Mouse (Mus musculus) embryonic facial prominence, embryonic 12.5 days (tissue): ENCODE data around the gene Gm2974. TPM values are rescaled to one million over a fixed set of nuclear protein-coding genes. Genes with fewer than 3 reads are reported as not detected.
A peak's percentile ranks its signal among the peaks of the same experiment; 100 is the strongest.
"Not testable (repeated sequence)": the region's sequence is repeated elsewhere in the genome, so short reads cannot be mapped to it uniquely, and the experiment has no call there.

Source experiments
- ATAC-seq: fragments of 200-750 bp; cut with Nextera tagmentation; 2 replicates; pipeline ENCODE4 v1.8.0; 2017; ENCODE audit not compliant: insufficient number of reproducible peaks, insufficient read depth, low FRiP score, low TSS enrichment
- H3K27ac ChIP-seq: fragments of 300-500 bp; sonication (generic); 2 replicates; pipeline ENCODE4 v1.5.1; 2016; ENCODE audit warnings: mild to moderate bottlenecking
- H3K27me3 ChIP-seq: fragments of 300-500 bp; sonication (generic); 2 replicates; pipeline ENCODE4 v1.6.1; 2016; ENCODE audit warnings: mild to moderate bottlenecking, moderate library complexity
- H3K36me3 ChIP-seq: fragments of 300-500 bp; sonication (generic); 2 replicates; pipeline ENCODE4 v1.6.1; 2016; ENCODE audit warnings: mild to moderate bottlenecking
- H3K4me1 ChIP-seq: fragments of 300-500 bp; sonication (generic); 2 replicates; pipeline ENCODE4 v1.6.1; 2016
- H3K4me2 ChIP-seq: fragments of 300-500 bp; sonication (generic); replicated peaks from 2 replicates; pipeline ENCODE4 v1.6.1; 2016; ENCODE audit warnings: mild to moderate bottlenecking, moderate library complexity
- H3K4me3 ChIP-seq: fragments of 300-500 bp; sonication (generic); 2 replicates; pipeline ENCODE4 v1.5.1; 2016; ENCODE audit warnings: mild to moderate bottlenecking
- H3K9ac ChIP-seq: fragments of 300-500 bp; sonication (generic); 2 replicates; pipeline ENCODE4 v1.6.1; 2016; ENCODE audit warnings: mild to moderate bottlenecking, moderate library complexity
- H3K9me3 ChIP-seq: fragments of 300-500 bp; sonication (generic); 2 replicates; pipeline ENCODE4 v1.6.1; 2016; ENCODE audit warnings: mild to moderate bottlenecking, moderate library complexity
- WGBS: fragments of 180-500 bp; shearing (Covaris S2); methylation state at CpG from one replicate; pipeline ENCODE4 v1.1.7; 2016; 5-methylcytosine and 5-hydroxymethylcytosine counted together
- polyA plus RNA-seq: library from polyadenylated mRNA; unstranded; fragments of >200 nt; fragmentation: Nextera tagmentation; extraction: Ambion mirVana; gene quantifications from 2 replicates; pipeline ENCODE4 v1.2.1, GENCODE M21; 2016

Gene Gm2974
- 1.0 and 1.2 TPM in 2 replicates for polyA plus RNA-seq

GRCm38 (mm10) chr14:4182491-4183210, at the start of gene Gm2974:
Gene Gm2974, plus strand, starts transcription at chr14:4182576.
- WGBS, result 13% methylated on average over 30 of the region's 59 CpGs

GRCm38 (mm10) chr14:4141646-4142045, 40.7 kb upstream of the Gm2974 start:
- 86% methylated on average over 4 of the region's 4 CpGs for WGBS
- not testable (repeated sequence) for ATAC-seq, H3K9ac ChIP-seq, H3K9me3 ChIP-seq, H3K4me1 ChIP-seq, H3K27ac ChIP-seq, H3K36me3 ChIP-seq, H3K27me3 ChIP-seq, H3K4me3 ChIP-seq, H3K4me2 ChIP-seq

More at GRCm38 (mm10) chr14:4182491-4183210, at the start of gene Gm2974:
- not testable (repeated sequence) for H3K36me3 ChIP-seq, ATAC-seq, H3K27me3 ChIP-seq, H3K4me1 ChIP-seq, H3K9me3 ChIP-seq, H3K27ac ChIP-seq
- Histone ChIP-seq H3K4me3 (peak within 1 kb of the TSS; percentile 34), H3K9ac (0 out of 2 replicates have a peak within 1 kb of the TSS, but pooled peaks have one; percentile 44), H3K4me2 (peak within 1 kb of the TSS; percentile 63)

- not testable (repeated sequence) for H3K4me3 ChIP-seq, H3K9me3 ChIP-seq, H3K36me3 ChIP-seq, H3K27ac ChIP-seq, H3K4me2 ChIP-seq, H3K4me1 ChIP-seq, H3K27me3 ChIP-seq, H3K9ac ChIP-seq, ATAC-seq
- 73% methylated on average over 1 of the region's 2 CpGs for WGBS
Measured at GRCm38 (mm10) chr14:4164730-4165129, 17.6 kb upstream of the Gm2974 start, which contains the start of gene Gm3127. Gene Gm3127, plus strand, starts transcription at chr14:4165030.

GRCm38 (mm10) chr14:4182030-4182429, 346 bp upstream of the Gm2974 start:
- 6% methylated on average over 11 of the region's 14 CpGs for WGBS
- not testable (repeated sequence) for H3K9me3 ChIP-seq, ATAC-seq, H3K27ac ChIP-seq, H3K4me1 ChIP-seq, H3K36me3 ChIP-seq, H3K27me3 ChIP-seq
- Histone ChIP-seq H3K4me2 (peak overlapping the region; percentile 63), H3K4me3 (peak overlapping the region; percentile 34), H3K9ac (0 out of 2 replicates have a peak overlapping the region, but pooled peaks have one; percentile 44)

GRCm38 (mm10) chr14:4183375-4183774, 999 bp downstream of the Gm2974 start:
- not testable (repeated sequence) for H3K4me1 ChIP-seq, H3K4me3 ChIP-seq, ATAC-seq, H3K9ac ChIP-seq, H3K9me3 ChIP-seq, H3K4me2 ChIP-seq, H3K27me3 ChIP-seq, H3K27ac ChIP-seq, H3K36me3 ChIP-seq
- WGBS, result 26% methylated on average over 7 of the region's 10 CpGs

GRCm38 (mm10) chr14:4249331-4249730, 67.0 kb downstream of the Gm2974 start, which contains the start of gene Gm3138:
Gene Gm3138, plus strand, starts transcription at chr14:4249631.
- not testable (repeated sequence) for ATAC-seq, H3K27ac ChIP-seq, H3K9me3 ChIP-seq, H3K36me3 ChIP-seq, H3K27me3 ChIP-seq, H3K9ac ChIP-seq, H3K4me1 ChIP-seq, H3K4me3 ChIP-seq, H3K4me2 ChIP-seq
- WGBS, result no CpG with 5 or more reads among the region's 2 CpGs

Other genes with a start within 250 kb of the Gm2974 start
- not detected in 2 replicates for gene Gm3095, start 219.0 kb upstream of the Gm2974 start, polyA plus RNA-seq
- not detected in 2 replicates for gene Gm3099, start 184.2 kb upstream of the Gm2974 start, polyA plus RNA-seq
- 0.50 and 0.81 TPM in 2 replicates for gene Gm5796, start 158.6 kb upstream of the Gm2974 start, polyA plus RNA-seq
- gene Gm3115, start 98.5 kb upstream of the Gm2974 start, polyA plus RNA-seq, result not detected in 2 replicates
- 1.1 TPM in 1 of 2 replicates, not detected in the other for gene Gm8108, start 72.0 kb upstream of the Gm2974 start, polyA plus RNA-seq
- not detected in 2 replicates for gene Gm3127, start 17.5 kb upstream of the Gm2974 start, polyA plus RNA-seq
- not detected in 2 replicates for gene Gm3138, start 67.1 kb downstream of the Gm2974 start, polyA plus RNA-seq
- not detected in 2 replicates for gene Gm3149, start 134.7 kb downstream of the Gm2974 start, polyA plus RNA-seq
- 0.72 and 0.78 TPM in 2 replicates for gene 2610042L04Rik, start 152.2 kb downstream of the Gm2974 start, polyA plus RNA-seq
- not detected in 2 replicates for gene Gm3159, start 214.9 kb downstream of the Gm2974 start, polyA plus RNA-seq
- 0.62 and 0.78 TPM in 2 replicates for gene Gm3164, start 232.9 kb downstream of the Gm2974 start, polyA plus RNA-seq
- not detected in 2 replicates for gene Gm3173, start 248.4 kb downstream of the Gm2974 start, polyA plus RNA-seq